Mouse (Mus musculus): Measurements from ENCODE around the gene Crispld2. TPM values are rescaled to one million over a fixed set of nuclear protein-coding genes. Genes with fewer than 3 reads are reported as not detected.

Gene Crispld2
- polyA plus RNA-seq, 1 experiment, result 2.4 TPM

DNA sequence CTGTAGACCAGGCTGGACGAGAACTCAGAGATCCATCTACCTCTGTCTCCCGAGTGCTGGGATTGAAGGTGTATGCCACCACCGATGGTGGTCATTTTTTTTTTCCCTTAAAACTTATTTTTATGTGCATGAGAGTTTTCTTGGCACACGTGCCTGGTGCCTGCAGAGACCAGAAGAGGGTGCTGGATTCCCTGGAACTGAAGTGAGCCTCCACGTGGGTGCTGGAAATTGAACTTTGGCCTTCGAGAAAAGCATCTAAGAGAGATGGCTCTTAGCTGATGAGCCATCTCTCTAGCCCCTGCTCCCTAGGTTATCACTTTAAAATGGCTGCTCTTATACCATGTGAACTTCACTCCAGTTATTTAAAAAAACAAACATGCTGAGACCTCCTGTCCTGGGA is 82.3 kb downstream of the Crispld2 start:
- no peaks in the 10 kb centered on the region for H3K27me3 ChIP-seq (ENCODE audit: control insufficient read depth, insufficient read depth, low read length)
- H3K4me3 ChIP-seq (replicated peaks; ENCODE audit: insufficient read depth, low read depth, low read length), result no peak overlapping the region
- peaks cover 18% of the 10 kb centered on the region for H3K4me1 ChIP-seq (ENCODE audit: control insufficient read depth, insufficient read depth, low read length)
- no peak for TF ChIP-seq POLR2A (IDR thresholded peaks at IDR 0.05; ENCODE audit: borderline replicate concordance, insufficient read depth, low read length)
- no peak for TF ChIP-seq CTCF (IDR thresholded peaks at IDR 0.05; ENCODE audit: borderline replicate concordance, insufficient read depth, low read depth, low read length)
- no peak for DNase-seq
- no peak overlapping the region for H3K27ac ChIP-seq (ENCODE audit: insufficient read depth, low read length)
- WGBS, result 90% methylated on average over 6 of the region's 6 CpGs

- no peaks in the 10 kb centered on the region for H3K27me3 ChIP-seq (ENCODE audit: control insufficient read depth, insufficient read depth, low read length)
- DNase-seq, result no peak
- no peak overlapping the region for H3K27ac ChIP-seq (ENCODE audit: insufficient read depth, low read length)
- WGBS, result 65% methylated on average over 6 of the region's 6 CpGs
- peaks cover 18% of the 10 kb centered on the region for H3K4me1 ChIP-seq (ENCODE audit: control insufficient read depth, insufficient read depth, low read length)
- H3K4me3 ChIP-seq (replicated peaks; ENCODE audit: insufficient read depth, low read depth, low read length), result no peak overlapping the region
- TF ChIP-seq POLR2A (IDR thresholded peaks at IDR 0.05; ENCODE audit: borderline replicate concordance, insufficient read depth, low read length) (no peak), CTCF (IDR thresholded peaks at IDR 0.05; ENCODE audit: borderline replicate concordance, insufficient read depth, low read depth, low read length) (no peak)
Observed at GRCm38 (mm10) chr8:120075347-120075746, 83.1 kb downstream of the Crispld2 start.

- DNase-seq, result peak; percentile 69 to 76
- TF ChIP-seq POLR2A (IDR thresholded peaks at IDR 0.05; ENCODE audit: borderline replicate concordance, insufficient read depth, low read length) (no peak), CTCF (IDR thresholded peaks at IDR 0.05; ENCODE audit: borderline replicate concordance, insufficient read depth, low read depth, low read length) (peak; percentile 76)
Observed at GRCm38 (mm10) chr8:120078080-120078479, 85.8 kb downstream of the Crispld2 start.

GRCm38 (mm10) chr8:120079361-120079760 is 87.1 kb downstream of the Crispld2 start:
- Histone ChIP-seq H3K4me3 (replicated peaks; ENCODE audit: insufficient read depth, low read depth, low read length) (no peak overlapping the region), H3K27me3 (ENCODE audit: control insufficient read depth, insufficient read depth, low read length) (no peaks in the 10 kb centered on the region), H3K4me1 (ENCODE audit: control insufficient read depth, insufficient read depth, low read length) (peaks cover 6% of the 10 kb centered on the region), H3K27ac (ENCODE audit: insufficient read depth, low read length) (no peak overlapping the region)
- WGBS, result 59% methylated on average over 5 of the region's 5 CpGs
- no peak for DNase-seq
- no peak for TF ChIP-seq CTCF (IDR thresholded peaks at IDR 0.05; ENCODE audit: borderline replicate concordance, insufficient read depth, low read depth, low read length)
- no peak for TF ChIP-seq POLR2A (IDR thresholded peaks at IDR 0.05; ENCODE audit: borderline replicate concordance, insufficient read depth, low read length)

More at GRCm38 (mm10) chr8:120078080-120078479, 85.8 kb downstream of the Crispld2 start:
- Histone ChIP-seq H3K4me1 (ENCODE audit: control insufficient read depth, insufficient read depth, low read length) (peaks cover 6% of the 10 kb centered on the region), H3K27ac (ENCODE audit: insufficient read depth, low read length) (no peak overlapping the region), H3K27me3 (ENCODE audit: control insufficient read depth, insufficient read depth, low read length) (no peaks in the 10 kb centered on the region), H3K4me3 (replicated peaks; ENCODE audit: insufficient read depth, low read depth, low read length) (no peak overlapping the region)
- 17% methylated on average over 10 of the region's 10 CpGs for WGBS

- H3K27me3 ChIP-seq (ENCODE audit: control insufficient read depth, insufficient read depth, low read length), result no peaks in the 10 kb centered on the region
- H3K4me3 ChIP-seq (replicated peaks; ENCODE audit: insufficient read depth, low read depth, low read length), result no peak overlapping the region
- H3K27ac ChIP-seq (ENCODE audit: insufficient read depth, low read length), result no peak overlapping the region
- TF ChIP-seq POLR2A (IDR thresholded peaks at IDR 0.05; ENCODE audit: borderline replicate concordance, insufficient read depth, low read length), result no peak
- TF ChIP-seq CTCF (IDR thresholded peaks at IDR 0.05; ENCODE audit: borderline replicate concordance, insufficient read depth, low read depth, low read length), result no peak
- H3K4me1 ChIP-seq (ENCODE audit: control insufficient read depth, insufficient read depth, low read length), result peaks cover 6% of the 10 kb centered on the region
- 22% methylated on average over 8 of the region's 8 CpGs for WGBS
- DNase-seq, result peak; percentile 54 to 57
Observed at GRCm38 (mm10) chr8:120083261-120083660, 91.0 kb downstream of the Crispld2 start.

DNA sequence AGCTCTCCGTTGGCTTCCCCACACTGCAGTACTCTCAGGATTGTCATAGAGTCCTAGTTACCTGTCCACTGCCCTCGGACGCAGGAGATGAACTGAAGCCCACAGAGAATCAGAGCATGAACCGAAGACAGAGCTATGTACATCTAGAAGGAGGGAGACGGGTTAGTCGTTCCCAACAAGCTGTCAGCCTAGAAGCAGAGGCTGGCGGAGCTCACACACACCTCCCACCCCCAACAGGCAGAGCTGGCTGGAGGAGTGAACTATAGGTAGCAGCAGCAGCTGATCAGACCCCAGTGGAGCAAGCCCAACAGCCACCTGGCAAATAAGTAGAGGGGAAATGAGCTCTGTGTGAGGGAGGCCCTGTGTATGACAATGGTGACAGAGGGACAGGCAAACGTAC is 92.5 kb downstream of the Crispld2 start:
- H3K27me3 ChIP-seq (ENCODE audit: control insufficient read depth, insufficient read depth, low read length), result no peaks in the 10 kb centered on the region
- peaks cover 9% of the 10 kb centered on the region for H3K4me1 ChIP-seq (ENCODE audit: control insufficient read depth, insufficient read depth, low read length)
- no peak overlapping the region for H3K27ac ChIP-seq (ENCODE audit: insufficient read depth, low read length)
- TF ChIP-seq CTCF (IDR thresholded peaks at IDR 0.05; ENCODE audit: borderline replicate concordance, insufficient read depth, low read depth, low read length) (no peak), POLR2A (IDR thresholded peaks at IDR 0.05; ENCODE audit: borderline replicate concordance, insufficient read depth, low read length) (no peak)
- DNase-seq, result no peak
- 82% methylated on average over 8 of the region's 8 CpGs for WGBS
- H3K4me3 ChIP-seq (replicated peaks; ENCODE audit: insufficient read depth, low read depth, low read length), result no peak overlapping the region

GRCm38 (mm10) chr8:120089511-120089910 is 97.3 kb downstream of the Crispld2 start:
- DNase-seq, result no peak

GRCm38 (mm10) chr8:120091032-120091431 is 98.8 kb downstream of the Crispld2 start:
- Histone ChIP-seq H3K4me1 (ENCODE audit: control insufficient read depth, insufficient read depth, low read length) (peaks cover 40% of the 10 kb centered on the region), H3K4me3 (replicated peaks; ENCODE audit: insufficient read depth, low read depth, low read length) (no peak overlapping the region), H3K27me3 (ENCODE audit: control insufficient read depth, insufficient read depth, low read length) (no peaks in the 10 kb centered on the region), H3K27ac (ENCODE audit: insufficient read depth, low read length) (peak overlapping the region; percentile 43)
- DNase-seq, result peak; percentile 63 to 82
- 25% methylated on average over 3 of the region's 3 CpGs for WGBS
- TF ChIP-seq CTCF (IDR thresholded peaks at IDR 0.05; ENCODE audit: borderline replicate concordance, insufficient read depth, low read depth, low read length) (no peak), POLR2A (IDR thresholded peaks at IDR 0.05; ENCODE audit: borderline replicate concordance, insufficient read depth, low read length) (no peak)

More at GRCm38 (mm10) chr8:120089511-120089910, 97.3 kb downstream of the Crispld2 start:
- TF ChIP-seq CTCF (IDR thresholded peaks at IDR 0.05; ENCODE audit: borderline replicate concordance, insufficient read depth, low read depth, low read length) (no peak), POLR2A (IDR thresholded peaks at IDR 0.05; ENCODE audit: borderline replicate concordance, insufficient read depth, low read length) (no peak)
- Histone ChIP-seq H3K27me3 (ENCODE audit: control insufficient read depth, insufficient read depth, low read length) (no peaks in the 10 kb centered on the region), H3K4me1 (ENCODE audit: control insufficient read depth, insufficient read depth, low read length) (peaks cover 27% of the 10 kb centered on the region), H3K4me3 (replicated peaks; ENCODE audit: insufficient read depth, low read depth, low read length) (no peak overlapping the region), H3K27ac (ENCODE audit: insufficient read depth, low read length) (no peak overlapping the region)
- 87% methylated on average over 7 of the region's 7 CpGs for WGBS

Data from cerebellum, adult 2 months (tissue).